Mouse (Mus musculus): Measurements from ENCODE around the gene Gabrp. TPM values are rescaled to one million over a fixed set of nuclear protein-coding genes. Genes with fewer than 3 reads are reported as not detected.
A peak's percentile ranks its signal among the peaks of the same experiment; 100 is the strongest.

Gene Gabrp
- 3.3 and 3.6 TPM in 2 replicates for polyA plus RNA-seq (2016; fragmentation: Nextera tagmentation; extraction: Ambion mirVana)

DNA sequence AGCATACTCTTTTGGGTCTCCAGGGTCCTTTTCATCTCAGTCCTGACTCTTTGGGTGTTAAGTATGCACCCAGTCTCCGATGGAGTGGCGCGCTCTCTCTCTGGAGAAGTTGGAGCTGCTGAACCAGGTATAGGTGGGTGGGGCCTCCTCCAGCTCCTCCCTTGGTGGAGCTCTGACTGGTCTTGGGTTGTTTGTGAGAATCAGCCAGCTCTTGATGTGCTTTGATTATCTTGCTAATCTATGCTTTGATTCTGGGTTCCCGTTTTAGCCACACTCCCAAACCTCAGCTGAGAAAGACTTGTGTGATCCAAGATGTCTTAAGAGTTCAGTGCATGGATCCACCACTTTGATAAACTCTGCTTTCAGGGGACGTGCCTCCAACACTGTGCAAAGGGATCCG, at the start of gene Gabrp:
Gene Gabrp, minus strand, starts transcription at position 101 of the 400 bp plus-strand sequence.
- Histone ChIP-seq H3K9ac (no peak within 1 kb of the TSS), H3K9me3 (no peaks in the 10 kb centered on the region), H3K4me1 (no peaks in the 10 kb centered on the region), H3K36me3 (no peaks in the 10 kb centered on the region), H3K27ac (no peak within 1 kb of the TSS), H3K4me3 (no peak within 1 kb of the TSS), H3K27me3 (replicated peaks) (no peaks in the 10 kb centered on the region), H3K4me2 (replicated peaks) (no peak within 1 kb of the TSS)
- WGBS, result 62% methylated on average over 6 of the region's 6 CpGs
- no peak for ATAC-seq (ENCODE audit: low FRiP score, low read depth)

DNA sequence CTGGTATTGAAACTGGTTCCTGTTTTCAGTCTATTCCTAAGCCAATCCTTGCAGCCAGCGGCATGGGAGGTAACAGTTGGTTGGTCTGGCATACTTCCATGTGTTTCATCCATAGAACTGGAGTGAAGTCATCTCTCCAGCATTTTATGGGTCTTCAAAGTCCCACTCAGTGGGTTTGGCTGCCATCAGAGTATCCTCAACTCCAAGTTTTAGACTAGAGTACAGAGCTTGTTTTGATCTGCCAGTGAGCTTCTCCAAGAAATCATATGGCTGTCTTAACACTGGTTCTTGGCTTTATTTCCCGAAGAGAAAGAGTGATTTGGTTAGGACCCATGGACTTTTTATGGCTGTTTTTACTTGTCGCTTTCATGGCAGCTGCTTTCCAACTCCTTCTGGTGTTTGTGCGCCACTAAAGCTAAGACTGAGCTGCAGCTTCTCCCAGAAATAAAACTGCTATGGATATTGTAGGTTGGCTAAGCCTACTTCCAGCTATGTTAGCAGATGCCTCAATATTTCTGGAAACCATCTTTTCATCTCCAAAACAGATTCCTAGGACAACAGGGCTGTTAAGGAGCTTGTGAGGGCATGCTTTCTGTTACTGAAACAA, 48.5 kb upstream of the Gabrp start:
- H3K27me3 ChIP-seq (replicated peaks), result no peaks in the 10 kb centered on the region
- no peaks in the 10 kb centered on the region for H3K4me1 ChIP-seq
- 88% methylated on average over 4 of the region's 4 CpGs for WGBS
- no peak for ATAC-seq (ENCODE audit: low FRiP score, low read depth)
- no peak overlapping the region for H3K9ac ChIP-seq
- no peak overlapping the region for H3K4me2 ChIP-seq (replicated peaks)
- no peaks in the 10 kb centered on the region for H3K9me3 ChIP-seq
- H3K4me3 ChIP-seq, result no peak overlapping the region
- H3K27ac ChIP-seq, result no peak overlapping the region
- H3K36me3 ChIP-seq, result no peaks in the 10 kb centered on the region

DNA sequence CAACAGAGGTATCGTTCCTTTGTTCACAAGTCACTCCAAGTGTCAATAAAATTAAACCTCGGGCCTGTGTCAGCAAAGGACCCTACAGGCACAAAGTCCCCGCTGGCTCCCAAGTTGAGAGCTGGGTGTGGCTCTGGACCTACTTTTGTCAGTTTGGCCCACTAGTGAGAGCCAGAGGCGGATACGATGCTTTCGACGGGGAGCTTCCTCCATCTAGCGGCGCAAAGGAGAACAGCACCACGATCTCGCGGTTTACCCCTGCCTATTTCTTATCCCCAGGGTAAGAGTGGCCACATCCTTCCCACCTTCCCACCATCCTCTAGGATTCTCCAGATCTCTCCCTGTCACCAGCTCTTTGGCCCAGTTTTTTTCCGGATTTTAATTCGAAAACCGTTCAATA, 35.5 kb upstream of the Gabrp start:
- Histone ChIP-seq H3K27me3 (replicated peaks) (peaks cover 3% of the 10 kb centered on the region; the same call in 1 of the 2 replicates), H3K27ac (no peak overlapping the region), H3K9ac (no peak overlapping the region), H3K4me3 (no peak overlapping the region), H3K36me3 (no peaks in the 10 kb centered on the region), H3K4me2 (replicated peaks) (no peak overlapping the region), H3K9me3 (no peaks in the 10 kb centered on the region), H3K4me1 (no peaks in the 10 kb centered on the region)
- 7% methylated on average over 15 of the region's 15 CpGs for WGBS
- ATAC-seq (ENCODE audit: low FRiP score, low read depth), result no peak

DNA sequence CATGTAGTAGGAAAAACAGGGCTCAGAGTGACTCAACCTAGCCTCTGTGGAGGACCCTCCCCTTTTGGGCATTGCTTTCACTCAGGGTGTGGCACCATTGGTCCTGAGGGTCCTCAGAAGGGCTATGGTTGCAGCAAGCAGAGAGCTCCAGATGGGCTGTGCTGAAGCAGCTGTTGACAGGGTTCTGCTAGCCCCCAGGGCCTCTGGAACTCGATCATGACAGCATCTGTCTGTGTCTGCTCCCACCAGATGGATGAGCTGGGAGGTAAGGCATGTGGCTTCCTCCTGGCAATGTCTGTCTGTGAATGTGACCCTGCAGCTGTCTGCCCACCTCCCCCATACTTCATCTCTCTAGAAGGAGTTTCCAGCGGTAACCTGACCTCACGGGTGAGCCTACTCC, 29.0 kb upstream of the Gabrp start:
- no peak overlapping the region for H3K4me3 ChIP-seq
- no peak overlapping the region for H3K4me2 ChIP-seq (replicated peaks)
- no peaks in the 10 kb centered on the region for H3K9me3 ChIP-seq
- no peak overlapping the region for H3K27ac ChIP-seq
- peaks cover 5% of the 10 kb centered on the region; the same call in 1 of the 2 replicates for H3K27me3 ChIP-seq (replicated peaks)
- 45% methylated on average over 3 of the region's 3 CpGs for WGBS
- ATAC-seq (ENCODE audit: low FRiP score, low read depth), result 0 out of 2 replicates have a peak, but pooled peaks have one; percentile 33
- H3K9ac ChIP-seq, result no peak overlapping the region
- H3K36me3 ChIP-seq, result no peaks in the 10 kb centered on the region
- H3K4me1 ChIP-seq, result no peaks in the 10 kb centered on the region

DNA sequence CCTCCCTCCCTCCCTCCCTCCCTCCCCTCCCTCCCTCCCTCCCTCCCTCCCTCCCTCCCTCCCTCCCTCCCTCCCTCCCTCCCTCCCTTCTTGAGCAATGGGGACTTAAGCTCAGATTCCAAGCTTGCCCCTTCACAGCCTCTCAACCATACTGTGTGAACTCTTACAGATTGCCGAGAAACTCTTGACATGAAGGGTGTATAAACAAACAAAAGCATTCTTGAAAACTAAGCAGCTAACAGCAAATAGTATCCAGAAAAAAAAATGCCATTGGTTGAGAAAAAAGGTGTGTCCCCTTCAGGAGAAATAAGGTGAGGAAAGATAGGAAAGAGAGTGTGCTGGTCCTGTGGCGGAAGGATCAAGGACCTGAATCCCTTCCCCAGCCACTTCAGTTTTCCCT, 24.4 kb upstream of the Gabrp start:
- Histone ChIP-seq H3K4me3 (no peak overlapping the region), H3K4me1 (no peaks in the 10 kb centered on the region), H3K27ac (no peak overlapping the region), H3K36me3 (no peaks in the 10 kb centered on the region), H3K4me2 (replicated peaks) (no peak overlapping the region), H3K9me3 (no peaks in the 10 kb centered on the region), H3K9ac (no peak overlapping the region), H3K27me3 (replicated peaks) (no peaks in the 10 kb centered on the region)
- 83% methylated on average over 2 of the region's 2 CpGs for WGBS
- no peak for ATAC-seq (ENCODE audit: low FRiP score, low read depth)

DNA sequence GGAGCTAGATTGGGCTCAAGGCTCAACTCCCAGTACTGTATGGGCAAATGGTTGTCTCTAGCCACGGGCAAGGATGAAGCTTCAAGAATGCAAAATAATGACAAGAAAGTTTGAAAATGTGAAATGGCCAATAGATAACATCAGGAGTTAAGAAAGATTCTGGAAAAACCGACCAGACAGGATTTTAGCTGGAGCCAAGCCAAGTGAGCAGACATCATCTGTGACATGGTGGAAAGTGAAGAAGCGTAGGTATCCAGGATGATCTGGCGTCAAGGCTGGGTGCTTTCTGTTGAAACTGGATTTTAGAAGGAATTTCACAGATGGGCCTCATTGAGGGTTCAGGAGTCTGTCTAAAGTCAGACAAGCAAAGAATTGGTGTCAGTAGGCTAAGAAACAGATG, 20.2 kb upstream of the Gabrp start, which contains the start of gene D130052B06Rik:
Gene D130052B06Rik, plus strand, starts transcription at position 317 of the 400 bp plus-strand sequence.
- Histone ChIP-seq H3K36me3 (no peaks in the 10 kb centered on the region), H3K4me2 (replicated peaks) (no peak within 1 kb of the TSS), H3K4me3 (no peak within 1 kb of the TSS), H3K4me1 (no peaks in the 10 kb centered on the region), H3K27me3 (replicated peaks) (no peaks in the 10 kb centered on the region), H3K9me3 (no peaks in the 10 kb centered on the region), H3K27ac (no peak within 1 kb of the TSS), H3K9ac (no peak within 1 kb of the TSS)
- 85% methylated on average over 4 of the region's 4 CpGs for WGBS
- ATAC-seq (ENCODE audit: low FRiP score, low read depth), result no peak

DNA sequence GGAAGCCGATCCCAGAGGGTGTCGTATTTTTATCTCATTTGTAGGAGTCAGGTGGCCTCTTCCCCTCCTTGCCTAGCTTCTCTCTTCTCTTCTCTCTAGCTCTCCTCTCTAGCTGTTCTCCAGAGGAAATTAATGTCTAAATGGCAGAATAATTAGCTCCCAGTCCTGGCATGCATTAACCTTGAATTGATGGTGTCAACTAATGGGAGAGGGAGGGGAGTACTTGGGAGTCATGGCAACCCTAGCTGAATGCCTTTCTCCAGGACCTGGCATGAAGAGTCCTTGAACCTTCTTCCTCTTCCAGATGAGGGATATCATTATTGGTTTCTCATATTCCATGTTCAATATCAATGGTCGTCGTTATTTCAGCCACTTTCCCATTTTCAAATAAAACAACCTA, 17.9 kb upstream of the Gabrp start:
- 74% methylated on average over 4 of the region's 4 CpGs for WGBS
- H3K9me3 ChIP-seq, result no peaks in the 10 kb centered on the region
- no peaks in the 10 kb centered on the region for H3K36me3 ChIP-seq
- 0 out of 2 replicates have a peak, but pooled peaks have one; percentile 37 for ATAC-seq (ENCODE audit: low FRiP score, low read depth)
- no peak overlapping the region for H3K4me3 ChIP-seq
- H3K4me1 ChIP-seq, result no peaks in the 10 kb centered on the region
- H3K27ac ChIP-seq, result no peak overlapping the region
- H3K9ac ChIP-seq, result no peak overlapping the region
- no peaks in the 10 kb centered on the region for H3K27me3 ChIP-seq (replicated peaks)
- no peak overlapping the region for H3K4me2 ChIP-seq (replicated peaks)

DNA sequence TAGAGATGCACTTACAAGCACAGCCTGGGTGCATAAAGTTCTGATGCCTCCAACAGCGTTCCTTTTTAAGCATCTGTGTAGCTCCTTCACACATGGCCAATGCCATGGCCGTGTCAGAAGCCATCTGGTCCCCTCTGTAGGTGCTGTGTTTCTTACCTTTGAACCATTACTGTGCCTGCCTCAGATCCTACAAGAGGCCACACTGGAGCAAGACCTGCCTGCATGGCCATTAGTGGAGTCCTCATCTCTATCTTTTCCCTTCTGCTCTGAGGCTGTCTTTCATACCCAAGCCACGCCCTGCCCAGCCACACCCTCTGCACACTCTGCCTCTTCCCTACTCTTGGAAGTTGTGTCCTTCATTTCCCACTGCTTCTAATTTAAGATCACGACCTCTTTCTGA, 14.1 kb upstream of the Gabrp start:
- Histone ChIP-seq H3K36me3 (no peaks in the 10 kb centered on the region), H3K9ac (no peak overlapping the region), H3K4me1 (no peaks in the 10 kb centered on the region), H3K4me2 (replicated peaks) (no peak overlapping the region), H3K9me3 (no peaks in the 10 kb centered on the region), H3K27me3 (replicated peaks) (no peaks in the 10 kb centered on the region), H3K27ac (no peak overlapping the region), H3K4me3 (no peak overlapping the region)
- no peak for ATAC-seq (ENCODE audit: low FRiP score, low read depth)
- WGBS, result 82% methylated on average over 4 of the region's 4 CpGs

DNA sequence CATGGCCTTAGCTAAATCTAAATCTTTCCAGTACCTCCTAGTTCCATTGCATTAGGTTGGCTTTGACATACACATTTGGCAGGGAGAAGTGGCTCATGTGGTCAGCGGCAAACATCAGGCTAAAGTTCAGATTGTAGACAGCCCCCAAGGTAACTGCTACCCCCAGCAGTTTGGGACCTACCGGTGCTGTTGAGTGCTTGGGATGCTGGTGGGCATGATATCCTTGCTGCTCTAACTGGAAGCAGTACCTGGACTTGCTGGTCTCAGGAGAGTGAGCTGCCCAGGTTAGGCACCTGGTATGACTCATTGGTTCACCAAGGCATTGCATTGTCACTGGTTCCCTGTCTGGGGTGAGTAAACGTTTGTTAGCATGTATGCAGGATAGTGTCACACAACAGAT, 12.0 kb upstream of the Gabrp start:
- H3K27me3 ChIP-seq (replicated peaks), result no peaks in the 10 kb centered on the region
- H3K9ac ChIP-seq, result no peak overlapping the region
- H3K4me1 ChIP-seq, result no peaks in the 10 kb centered on the region
- WGBS, result 93% methylated on average over 3 of the region's 3 CpGs
- ATAC-seq (ENCODE audit: low FRiP score, low read depth), result no peak
- no peaks in the 10 kb centered on the region for H3K36me3 ChIP-seq
- H3K4me2 ChIP-seq (replicated peaks), result no peak overlapping the region
- no peak overlapping the region for H3K4me3 ChIP-seq
- H3K9me3 ChIP-seq, result no peaks in the 10 kb centered on the region
- H3K27ac ChIP-seq, result no peak overlapping the region

DNA sequence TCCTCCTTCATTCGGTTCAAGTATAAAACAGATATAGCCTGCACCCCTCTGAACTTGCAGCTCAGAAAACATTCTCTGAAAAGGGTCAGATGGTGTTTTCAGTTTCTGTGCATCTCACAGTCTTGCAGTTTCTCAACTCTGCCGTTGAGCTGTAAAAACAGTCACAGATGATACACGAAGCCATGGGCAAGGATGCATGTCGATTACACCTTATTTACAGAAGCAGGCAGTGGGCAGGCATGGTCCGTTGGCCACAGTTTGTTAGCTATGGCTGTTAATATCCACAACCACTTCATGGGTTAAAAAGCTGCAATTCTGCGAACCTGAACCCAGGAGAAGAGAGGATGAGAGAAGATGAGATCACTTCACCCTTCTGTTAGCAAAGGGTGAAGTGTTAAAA, 7.9 kb upstream of the Gabrp start:
- no peak for ATAC-seq (ENCODE audit: low FRiP score, low read depth)
- no peaks in the 10 kb centered on the region for H3K4me1 ChIP-seq
- H3K27me3 ChIP-seq (replicated peaks), result no peaks in the 10 kb centered on the region
- H3K9me3 ChIP-seq, result no peaks in the 10 kb centered on the region
- no peak overlapping the region for H3K4me2 ChIP-seq (replicated peaks)
- 86% methylated on average over 6 of the region's 6 CpGs for WGBS
- no peak overlapping the region for H3K27ac ChIP-seq
- H3K9ac ChIP-seq, result no peak overlapping the region
- H3K36me3 ChIP-seq, result no peaks in the 10 kb centered on the region
- no peak overlapping the region for H3K4me3 ChIP-seq

DNA sequence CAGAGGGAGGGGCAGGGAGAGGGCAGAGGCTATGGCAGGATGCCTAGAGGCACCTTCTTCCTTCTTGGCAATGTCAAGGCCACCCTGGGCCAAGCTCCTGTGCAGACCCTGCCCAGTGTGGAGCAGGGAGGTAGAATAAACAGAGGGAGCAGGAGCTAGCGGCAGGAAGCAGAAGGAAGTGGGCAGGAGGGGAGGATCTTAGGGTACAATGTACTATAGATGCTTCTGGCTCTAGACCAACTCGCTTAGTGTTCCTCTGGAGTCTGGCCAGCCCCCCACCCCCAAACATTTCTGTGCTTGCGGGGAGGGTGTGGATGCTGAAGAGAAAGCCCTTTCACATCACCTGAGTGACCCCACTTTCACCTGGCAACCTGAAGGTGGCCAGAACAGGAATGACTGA, 862 bp upstream of the Gabrp start:
- Histone ChIP-seq H3K4me1 (no peaks in the 10 kb centered on the region), H3K9ac (no peak overlapping the region), H3K4me3 (no peak overlapping the region), H3K9me3 (no peaks in the 10 kb centered on the region), H3K27ac (no peak overlapping the region), H3K27me3 (replicated peaks) (no peaks in the 10 kb centered on the region), H3K4me2 (replicated peaks) (no peak overlapping the region), H3K36me3 (no peaks in the 10 kb centered on the region)
- no peak for ATAC-seq (ENCODE audit: low FRiP score, low read depth)
- WGBS, result 70% methylated on average over 3 of the region's 3 CpGs

DNA sequence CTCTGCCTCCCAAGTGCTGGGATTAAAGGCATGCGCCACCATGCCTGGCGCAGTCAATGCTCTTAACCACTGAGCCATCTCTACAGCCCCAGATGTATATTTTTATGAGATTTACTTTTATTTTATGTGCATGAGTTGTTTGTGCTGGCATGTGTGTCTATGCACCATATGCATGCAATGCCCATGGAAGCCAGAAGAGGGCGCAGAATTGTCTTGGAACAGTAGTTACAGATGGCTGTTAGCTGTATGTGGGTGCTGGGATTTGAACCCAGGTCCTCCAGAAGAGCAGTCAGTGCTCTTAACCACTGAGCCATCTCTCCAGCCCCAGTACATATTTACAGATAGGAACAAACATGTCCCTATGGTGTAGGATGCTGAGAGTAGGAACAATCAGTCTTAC, 3.8 kb downstream of the Gabrp start:
- WGBS, result 80% methylated on average over 3 of the region's 3 CpGs
- H3K4me3 ChIP-seq, result no peak overlapping the region

DNA sequence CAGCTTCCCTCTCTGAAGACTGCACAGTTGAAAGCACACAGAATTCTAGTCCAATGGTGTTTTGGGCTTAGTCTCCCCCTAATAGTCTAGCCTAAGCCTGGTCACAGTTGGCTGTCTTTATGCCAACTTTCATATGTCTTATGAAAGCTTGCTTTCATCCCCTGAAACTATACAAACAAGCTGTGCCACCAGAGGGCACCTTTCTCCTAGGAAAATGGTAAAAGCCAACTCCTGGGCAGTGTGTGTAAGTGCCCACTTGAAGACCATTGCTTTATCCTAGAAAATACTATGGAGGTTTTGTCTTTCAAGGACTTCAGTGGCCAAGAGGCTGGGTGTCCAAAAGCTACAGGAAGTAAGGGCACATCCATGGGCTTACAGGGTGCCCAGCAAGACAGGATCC, 8.3 kb downstream of the Gabrp start:
- Histone ChIP-seq H3K4me2 (replicated peaks) (no peak overlapping the region), H3K9me3 (no peaks in the 10 kb centered on the region), H3K9ac (no peak overlapping the region), H3K4me3 (no peak overlapping the region), H3K4me1 (no peaks in the 10 kb centered on the region), H3K27me3 (replicated peaks) (0 out of 2 replicates have a peak, but pooled peaks cover 2% of the 10 kb centered on the region), H3K36me3 (no peaks in the 10 kb centered on the region), H3K27ac (no peak overlapping the region)
- ATAC-seq (ENCODE audit: low FRiP score, low read depth), result no peak

More for the DNA sequence above, 3.8 kb downstream of the Gabrp start:
- Histone ChIP-seq H3K9ac (no peak overlapping the region), H3K36me3 (no peaks in the 10 kb centered on the region), H3K4me1 (no peaks in the 10 kb centered on the region), H3K9me3 (no peaks in the 10 kb centered on the region), H3K4me2 (replicated peaks) (no peak overlapping the region), H3K27ac (no peak overlapping the region), H3K27me3 (replicated peaks) (0 out of 2 replicates have a peak, but pooled peaks cover 2% of the 10 kb centered on the region)
- ATAC-seq (ENCODE audit: low FRiP score, low read depth), result no peak
